Mouse (Mus musculus): ENCODE measurements at regions not wholly inside any gene's neighbourhood (a gene's known extent, or its start where the extent isn't known, plus 50 kb on each side); places are given as distances from the start of the nearest gene placed in this dataset.

- no peak for DNase-seq (ENCODE audit: low spot score in 2 of 2)
These were observed 58.9 kb downstream of the Olfr267 start for GRCm38 (mm10) chr4:58728641-58729040.

GRCm38 (mm10) chr4:58726424-58726823 lies 61.1 kb downstream of the Olfr267 start:
- no peak for DNase-seq (ENCODE audit: low spot score in 2 of 2)

- DNase-seq (ENCODE audit: low spot score in 2 of 2) = no peak
These were observed 64.7 kb downstream of the Olfr267 start for GRCm38 (mm10) chr4:58722772-58723171.

- no peak for DNase-seq (ENCODE audit: low spot score in 2 of 2)
These were observed 66.8 kb downstream of the Olfr267 start for GRCm38 (mm10) chr4:58720682-58721081.

- DNase-seq (ENCODE audit: low spot score in 2 of 2) = no peak
These were observed 71.1 kb downstream of the Olfr267 start for GRCm38 (mm10) chr4:58716426-58716825.

- DNase-seq (ENCODE audit: low spot score in 2 of 2) = no peak
These were observed 71.7 kb downstream of the Olfr267 start for GRCm38 (mm10) chr4:58715846-58716245.

- DNase-seq (ENCODE audit: low spot score in 2 of 2) = no peak
These were observed 73.3 kb downstream of the Olfr267 start for GRCm38 (mm10) chr4:58714221-58714620.

- no peak for DNase-seq (ENCODE audit: low spot score in 2 of 2)
These were observed 74.6 kb downstream of the Olfr267 start for GRCm38 (mm10) chr4:58712875-58713274.

GRCm38 (mm10) chr4:58712166-58712565 lies 75.3 kb downstream of the Olfr267 start:
- DNase-seq (ENCODE audit: low spot score in 2 of 2) = no peak

- DNase-seq (ENCODE audit: low spot score in 2 of 2) = no peak
These were observed 88.2 kb downstream of the Olfr267 start for GRCm38 (mm10) chr4:58699236-58699798.

- peak in 1 of 2 experiments; percentile 13 for DNase-seq (ENCODE audit: low spot score in 2 of 2)
These were observed 88.7 kb downstream of the Olfr267 start for GRCm38 (mm10) chr4:58698828-58699227.

- DNase-seq (ENCODE audit: low spot score in 2 of 2) = no peak
These were observed 90.8 kb downstream of the Olfr267 start for GRCm38 (mm10) chr4:58696684-58697083.

- no peak for DNase-seq (ENCODE audit: low spot score in 2 of 2)
These were observed 92.2 kb downstream of the Olfr267 start for GRCm38 (mm10) chr4:58695281-58695680.

- DNase-seq (ENCODE audit: low spot score in 2 of 2) = no peak
These were observed 94.5 kb downstream of the Olfr267 start for GRCm38 (mm10) chr4:58693018-58693417.

GRCm38 (mm10) chr4:58681926-58682325 lies 105.6 kb downstream of the Olfr267 start:
- DNase-seq (ENCODE audit: low spot score in 2 of 2) = no peak

- DNase-seq (ENCODE audit: low spot score in 2 of 2) = no peak
These were observed 109.7 kb downstream of the Olfr267 start for GRCm38 (mm10) chr4:58677701-58678385.

- peak; percentile 34 to 51 for DNase-seq (ENCODE audit: low spot score in 2 of 2)
These were observed 116.0 kb downstream of the Olfr267 start for GRCm38 (mm10) chr4:58671406-58672035.

- DNase-seq (ENCODE audit: low spot score in 2 of 2) = no peak
These were observed 116.6 kb downstream of the Olfr267 start for GRCm38 (mm10) chr4:58670906-58671250.

- no peak for DNase-seq (ENCODE audit: low spot score in 2 of 2)
These were observed 116.6 kb upstream of the Lpar1 start for GRCm38 (mm10) chr4:58670107-58670905.

GRCm38 (mm10) chr4:58668368-58669153 lies 114.9 kb upstream of the Lpar1 start:
- DNase-seq (ENCODE audit: low spot score in 2 of 2) = no peak

GRCm38 (mm10) chr4:58663628-58664205 lies 110.0 kb upstream of the Lpar1 start:
- DNase-seq (ENCODE audit: low spot score in 2 of 2) = no peak
